Mouse (Mus musculus): ENCODE data around the gene Ubiad1. TPM values are rescaled to one million over a fixed set of nuclear protein-coding genes. Genes with fewer than 3 reads are reported as not detected.

Ubiad1 gene
- polyA plus RNA-seq, 1 experiment from 2014 or later, result 27.1 TPM

DNA sequence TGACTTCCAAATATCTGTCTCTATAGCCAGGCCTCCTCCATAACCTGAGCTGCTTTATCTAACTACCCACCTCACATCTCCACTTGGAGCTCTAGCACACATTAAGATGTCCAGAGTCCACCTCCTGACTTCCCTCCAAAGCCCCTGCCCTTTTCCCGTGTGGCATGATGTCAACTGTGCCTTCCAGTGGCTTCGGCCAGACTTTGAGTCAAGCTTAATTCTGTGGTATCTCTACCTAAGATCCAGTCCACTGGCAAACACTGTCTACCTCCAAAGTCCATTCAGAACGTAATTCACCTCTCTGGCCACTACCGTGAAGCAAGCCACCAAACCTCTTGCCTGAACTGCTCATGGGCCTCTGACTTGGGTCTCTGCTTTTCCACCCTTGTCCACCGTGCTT lies 2.6 kb downstream of the Ubiad1 start:
- Histone ChIP-seq H3K36me3 (replicated peaks) (peaks cover 21% of the 10 kb centered on the region), H3K9me3 (no peaks in the 10 kb centered on the region), H3K27ac (no peak overlapping the region), H3K4me3 (no peak overlapping the region), H3K27me3 (ENCODE audit: poor library complexity, severe bottlenecking) (no peaks in the 10 kb centered on the region), H3K4me1 (peaks cover 33% of the 10 kb centered on the region)
- 95% methylated on average over 5 of the region's 5 CpGs for WGBS
- no peak for DNase-seq (ENCODE audit: extremely low spot score, low spot score)

DNA sequence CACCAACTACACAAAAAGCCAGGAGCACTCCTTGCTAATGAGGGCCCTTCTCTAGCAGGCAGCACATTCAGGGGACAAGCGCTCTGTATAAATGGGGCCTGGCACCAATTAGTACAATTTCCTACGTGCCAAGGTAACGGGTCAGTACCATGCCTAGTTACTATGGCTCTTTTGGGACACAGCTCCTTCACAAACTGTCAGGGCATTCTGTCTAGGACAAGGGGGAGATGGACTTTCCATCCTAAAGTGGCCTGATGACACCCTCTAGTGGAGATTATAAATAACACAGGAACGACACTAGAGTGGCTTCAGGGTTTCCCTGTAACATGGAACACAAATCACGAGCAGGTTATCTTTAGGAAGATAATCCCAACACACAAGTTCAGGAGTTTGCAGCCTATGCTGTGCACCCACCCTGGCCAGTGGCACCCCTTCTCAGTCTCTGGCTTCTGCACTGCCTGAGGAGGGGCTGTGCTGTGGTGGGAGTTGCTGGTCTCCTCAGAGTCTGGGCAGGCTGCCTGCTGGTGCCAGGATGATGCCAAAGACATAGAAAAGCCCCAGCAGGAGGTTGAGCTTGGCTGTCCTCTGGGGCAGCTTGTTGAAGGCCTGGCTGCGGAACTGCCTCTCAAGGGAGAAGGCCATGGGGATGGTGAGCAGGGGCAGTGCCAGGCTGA lies 8.8 kb downstream of the Ubiad1 start:
- H3K4me1 ChIP-seq, result 0 out of 2 replicates have a peak, but pooled peaks cover 6% of the 10 kb centered on the region
- WGBS, result 72% methylated on average over 6 of the region's 6 CpGs
- H3K9me3 ChIP-seq, result no peaks in the 10 kb centered on the region
- no peak overlapping the region for H3K27ac ChIP-seq
- H3K27me3 ChIP-seq (ENCODE audit: poor library complexity, severe bottlenecking), result no peaks in the 10 kb centered on the region
- DNase-seq (ENCODE audit: extremely low spot score, low spot score), result no peak
- H3K36me3 ChIP-seq (replicated peaks), result peaks cover 54% of the 10 kb centered on the region
- no peak overlapping the region for H3K4me3 ChIP-seq

DNA sequence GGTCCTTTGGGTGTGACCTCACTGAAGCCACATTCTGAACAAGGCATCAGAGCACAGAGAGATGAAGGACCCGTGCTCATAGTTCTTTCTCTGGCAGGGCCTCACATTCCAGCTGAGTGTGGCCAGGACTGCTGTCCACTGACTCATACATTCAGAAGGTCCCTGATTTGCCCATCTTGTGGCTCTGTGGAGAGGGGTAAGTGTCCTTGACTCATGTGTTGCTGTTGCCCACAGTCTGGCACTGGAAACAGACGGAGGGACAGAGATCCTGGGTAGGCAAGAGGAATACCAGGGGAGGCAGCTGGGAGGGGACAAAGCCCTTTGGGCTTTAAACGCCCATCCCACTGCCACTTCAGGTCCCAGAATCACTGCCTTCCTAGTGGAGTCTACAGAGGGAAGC lies 9.5 kb downstream of the Ubiad1 start:
- Histone ChIP-seq H3K27ac (no peak overlapping the region), H3K27me3 (ENCODE audit: poor library complexity, severe bottlenecking) (no peaks in the 10 kb centered on the region), H3K9me3 (no peaks in the 10 kb centered on the region), H3K4me1 (0 out of 2 replicates have a peak, but pooled peaks cover 6% of the 10 kb centered on the region), H3K36me3 (replicated peaks) (peaks cover 49% of the 10 kb centered on the region), H3K4me3 (no peak overlapping the region)
- no peak for DNase-seq (ENCODE audit: extremely low spot score, low spot score)
- WGBS, result 89% methylated on average over 3 of the region's 3 CpGs

DNA sequence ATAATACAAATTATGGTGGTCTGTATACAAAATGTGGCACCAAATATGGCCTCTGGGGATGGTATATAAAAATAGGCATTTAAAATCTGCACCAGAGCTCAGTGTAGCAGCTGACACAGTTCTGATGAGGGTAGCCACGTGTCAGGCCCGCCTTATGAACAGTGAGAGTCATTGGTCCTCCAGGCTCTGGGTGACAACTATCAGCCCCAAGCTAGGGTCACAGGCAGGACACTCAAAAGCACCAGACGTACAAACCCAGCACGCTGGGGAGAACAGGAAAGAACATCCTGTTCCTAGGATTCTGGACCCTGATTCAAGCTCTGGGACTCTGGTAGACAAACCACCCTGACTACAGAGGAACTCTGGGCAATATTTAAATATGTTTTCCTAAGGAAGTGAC lies 10.0 kb downstream of the Ubiad1 start:
- H3K27me3 ChIP-seq (ENCODE audit: poor library complexity, severe bottlenecking), result no peaks in the 10 kb centered on the region
- peaks cover 46% of the 10 kb centered on the region for H3K36me3 ChIP-seq (replicated peaks)
- 90% methylated on average over 4 of the region's 4 CpGs for WGBS
- no peak for DNase-seq (ENCODE audit: extremely low spot score, low spot score)
- no peaks in the 10 kb centered on the region for H3K9me3 ChIP-seq
- no peak overlapping the region for H3K27ac ChIP-seq
- 0 out of 2 replicates have a peak, but pooled peaks cover 11% of the 10 kb centered on the region for H3K4me1 ChIP-seq
- no peak overlapping the region for H3K4me3 ChIP-seq

DNA sequence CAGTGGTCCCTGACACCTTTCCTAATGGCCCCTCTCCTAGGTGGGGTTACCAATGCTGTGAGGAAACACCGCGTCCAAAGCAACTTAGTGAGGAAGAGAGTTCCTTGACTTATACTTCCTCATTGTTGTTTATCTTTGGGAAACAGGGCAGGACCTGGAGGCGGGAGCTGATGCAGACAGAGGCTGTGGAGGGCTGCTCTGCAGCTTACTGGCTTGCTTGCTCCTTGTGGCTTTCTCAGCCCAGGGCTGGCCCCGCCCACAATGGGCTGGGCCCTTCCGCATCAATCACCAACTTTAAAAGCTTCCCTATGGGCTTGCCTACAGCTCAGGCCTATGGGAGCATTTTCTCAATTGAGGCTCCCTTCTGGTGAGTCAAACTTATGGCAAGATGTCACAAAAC lies 10.8 kb downstream of the Ubiad1 start:
- no peak overlapping the region for H3K27ac ChIP-seq
- 80% methylated on average over 5 of the region's 5 CpGs for WGBS
- no peaks in the 10 kb centered on the region for H3K9me3 ChIP-seq
- DNase-seq (ENCODE audit: extremely low spot score, low spot score), result no peak
- H3K36me3 ChIP-seq (replicated peaks), result peaks cover 43% of the 10 kb centered on the region
- no peaks in the 10 kb centered on the region for H3K27me3 ChIP-seq (ENCODE audit: poor library complexity, severe bottlenecking)
- 0 out of 2 replicates have a peak, but pooled peaks cover 18% of the 10 kb centered on the region for H3K4me1 ChIP-seq
- H3K4me3 ChIP-seq, result no peak overlapping the region

DNA sequence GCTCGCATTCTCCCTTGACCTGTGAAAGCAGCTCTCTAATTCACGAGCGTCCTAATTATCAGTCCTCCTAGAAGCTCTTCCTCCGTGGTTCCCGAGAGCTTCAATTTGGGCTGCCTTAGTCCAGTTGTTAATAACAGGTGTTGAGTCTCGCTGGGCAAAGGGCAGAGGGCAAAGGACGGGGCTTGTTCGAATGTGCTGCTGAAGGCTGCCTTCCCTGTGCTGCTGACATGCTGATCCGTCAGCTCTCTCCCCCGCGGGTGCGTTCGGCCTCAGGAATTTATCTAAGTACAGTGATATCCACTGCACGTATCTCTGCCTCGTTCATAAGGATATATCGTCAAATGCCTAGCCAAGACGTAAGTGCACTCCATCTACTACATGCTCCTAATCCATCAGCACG lies 11.2 kb downstream of the Ubiad1 start:
- Histone ChIP-seq H3K36me3 (replicated peaks) (peaks cover 40% of the 10 kb centered on the region), H3K27ac (no peak overlapping the region), H3K27me3 (ENCODE audit: poor library complexity, severe bottlenecking) (no peaks in the 10 kb centered on the region), H3K9me3 (no peaks in the 10 kb centered on the region), H3K4me3 (no peak overlapping the region), H3K4me1 (0 out of 2 replicates have a peak, but pooled peaks cover 20% of the 10 kb centered on the region)
- no peak for DNase-seq (ENCODE audit: extremely low spot score, low spot score)
- WGBS, result 87% methylated on average over 18 of the region's 18 CpGs

DNA sequence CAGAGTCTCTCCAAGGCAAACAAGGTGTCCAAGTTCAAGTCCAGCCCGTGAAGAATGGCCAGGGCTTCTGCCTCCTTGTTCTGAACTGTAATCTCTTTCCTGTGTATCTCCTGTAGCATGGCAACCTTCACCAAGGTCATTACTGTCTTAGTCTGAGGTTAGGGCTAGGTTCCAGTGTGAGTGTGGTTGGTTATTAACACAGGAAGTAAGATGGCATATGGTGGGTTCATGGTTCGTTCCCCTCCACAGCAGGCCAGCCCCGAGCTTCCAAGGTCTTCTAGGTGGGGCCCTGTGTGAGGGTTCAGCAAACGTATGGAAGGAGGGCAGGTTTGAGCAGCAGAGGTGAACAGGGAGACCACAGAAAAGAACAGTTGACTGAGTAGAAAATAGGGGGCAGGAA lies 12.1 kb downstream of the Ubiad1 start:
- WGBS, result 92% methylated on average over 4 of the region's 4 CpGs
- H3K36me3 ChIP-seq (replicated peaks), result peaks cover 37% of the 10 kb centered on the region
- H3K27me3 ChIP-seq (ENCODE audit: poor library complexity, severe bottlenecking), result no peaks in the 10 kb centered on the region
- peaks cover 28% of the 10 kb centered on the region; the same call in 1 of the 2 replicates for H3K4me1 ChIP-seq
- H3K9me3 ChIP-seq, result no peaks in the 10 kb centered on the region
- no peak overlapping the region for H3K27ac ChIP-seq
- H3K4me3 ChIP-seq, result no peak overlapping the region
- DNase-seq (ENCODE audit: extremely low spot score, low spot score), result no peak

DNA sequence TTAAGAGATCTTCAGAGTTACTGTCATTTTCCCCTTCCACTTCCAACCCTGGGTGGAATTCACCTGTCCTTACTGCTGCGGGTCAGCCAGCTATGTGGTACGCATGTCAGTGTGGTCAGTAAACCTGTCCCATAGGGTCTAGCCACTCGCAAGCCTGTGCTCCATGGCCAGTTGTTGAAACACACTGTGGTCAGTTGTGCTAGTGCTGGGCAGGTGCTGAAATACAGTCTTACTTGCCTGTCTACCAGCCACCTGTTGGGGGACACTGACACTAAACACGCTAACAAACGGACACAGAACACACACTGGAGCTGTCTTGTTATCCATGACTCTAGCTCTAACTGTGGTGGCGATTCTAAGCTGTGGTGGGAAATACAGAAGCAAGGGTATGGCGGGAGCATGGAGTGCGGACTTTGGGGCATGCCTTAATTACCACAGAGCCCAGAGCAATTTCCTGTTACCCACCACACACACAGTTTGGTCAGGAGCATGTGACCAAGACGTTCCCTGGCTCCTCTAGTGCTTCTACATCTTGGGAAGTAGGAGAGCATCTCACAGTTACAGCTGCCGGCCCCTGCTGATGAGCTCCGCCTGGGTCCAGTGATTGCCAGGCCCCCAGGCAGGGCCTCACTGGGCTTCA lies 13.6 kb downstream of the Ubiad1 start:
- 91% methylated on average over 11 of the region's 11 CpGs for WGBS
- no peaks in the 10 kb centered on the region for H3K27me3 ChIP-seq (ENCODE audit: poor library complexity, severe bottlenecking)
- H3K4me3 ChIP-seq, result no peak overlapping the region
- no peak overlapping the region for H3K27ac ChIP-seq
- no peaks in the 10 kb centered on the region for H3K9me3 ChIP-seq
- H3K4me1 ChIP-seq, result peaks cover 28% of the 10 kb centered on the region; the same call in 1 of the 2 replicates
- H3K36me3 ChIP-seq (replicated peaks), result peaks cover 32% of the 10 kb centered on the region
- no peak for DNase-seq (ENCODE audit: extremely low spot score, low spot score)

DNA sequence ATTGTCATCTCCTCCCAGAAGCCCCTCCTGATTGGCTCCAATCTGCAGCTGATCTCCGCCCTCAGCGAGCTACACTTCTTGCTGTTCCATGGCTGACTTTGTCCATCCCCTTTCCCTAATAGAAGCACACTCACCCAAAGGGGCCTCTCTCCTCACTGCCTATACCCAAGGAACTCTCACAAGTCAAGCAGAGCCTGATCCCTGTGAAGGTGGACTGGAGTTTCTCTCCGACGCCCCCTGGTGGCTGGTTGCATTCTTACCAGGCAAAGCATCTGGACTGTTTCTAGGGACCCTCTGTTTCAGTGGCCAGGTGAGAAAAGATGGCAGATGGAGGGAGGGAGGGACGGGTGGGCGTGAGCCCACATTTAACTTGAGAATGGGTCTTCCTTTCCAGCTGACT lies 14.9 kb downstream of the Ubiad1 start:
- no peaks in the 10 kb centered on the region for H3K9me3 ChIP-seq
- H3K27ac ChIP-seq, result no peak overlapping the region
- WGBS, result 23% methylated on average over 6 of the region's 6 CpGs
- peaks cover 28% of the 10 kb centered on the region; the same call in 1 of the 2 replicates for H3K4me1 ChIP-seq
- peak; percentile 81 for DNase-seq (ENCODE audit: extremely low spot score, low spot score)
- H3K36me3 ChIP-seq (replicated peaks), result peaks cover 21% of the 10 kb centered on the region
- no peaks in the 10 kb centered on the region for H3K27me3 ChIP-seq (ENCODE audit: poor library complexity, severe bottlenecking)
- H3K4me3 ChIP-seq, result no peak overlapping the region

DNA sequence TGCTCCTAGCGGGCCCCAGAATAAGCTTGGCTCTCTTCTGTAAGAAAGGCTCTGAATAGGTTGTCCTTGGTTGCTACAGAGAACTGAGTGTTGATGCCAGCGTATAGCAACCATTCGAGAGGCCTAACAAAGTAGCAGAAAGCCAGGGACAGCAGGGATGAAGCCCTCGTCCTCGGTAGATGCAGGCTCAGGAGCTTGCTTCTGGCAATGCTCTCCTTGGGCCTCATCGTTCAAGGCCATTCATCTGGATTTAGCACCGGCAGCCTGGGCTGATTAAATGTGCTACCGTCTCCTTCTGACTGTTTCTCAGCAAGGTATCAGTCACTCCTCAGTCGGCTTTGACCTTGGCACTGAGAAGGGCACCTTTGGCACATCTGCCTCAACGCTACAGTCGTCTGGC lies 15.4 kb downstream of the Ubiad1 start:
- H3K4me1 ChIP-seq, result peaks cover 28% of the 10 kb centered on the region; the same call in 1 of the 2 replicates
- WGBS, result 85% methylated on average over 11 of the region's 11 CpGs
- DNase-seq (ENCODE audit: extremely low spot score, low spot score), result no peak

DNA sequence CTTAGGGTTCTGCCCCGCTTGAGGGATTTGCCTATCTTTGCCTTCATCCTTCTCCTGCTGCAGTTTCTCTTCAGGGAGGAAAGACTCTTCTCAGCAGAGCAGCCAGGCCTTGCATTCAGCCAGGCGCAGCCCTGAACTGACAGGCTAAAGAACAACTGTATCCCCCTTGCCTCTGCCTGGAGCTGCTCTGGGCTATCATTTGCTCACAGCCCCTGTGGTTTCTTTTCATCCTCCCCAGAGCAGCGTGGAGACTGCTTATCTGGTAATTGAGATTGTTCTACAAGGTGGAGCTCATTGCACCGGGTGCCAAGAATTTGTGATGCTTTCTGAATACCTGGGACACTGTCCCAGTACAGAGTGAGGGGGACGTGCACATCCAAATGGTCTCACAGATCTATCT lies 16.0 kb downstream of the Ubiad1 start:
- Histone ChIP-seq H3K27me3 (ENCODE audit: poor library complexity, severe bottlenecking) (no peaks in the 10 kb centered on the region), H3K4me3 (no peak overlapping the region), H3K9me3 (no peaks in the 10 kb centered on the region), H3K4me1 (peaks cover 23% of the 10 kb centered on the region; the same call in 1 of the 2 replicates), H3K27ac (no peak overlapping the region), H3K36me3 (replicated peaks) (peaks cover 11% of the 10 kb centered on the region; the same call in 1 of the 2 replicates)
- DNase-seq (ENCODE audit: extremely low spot score, low spot score), result no peak
- 82% methylated on average over 5 of the region's 5 CpGs for WGBS

More for the DNA sequence above, 15.4 kb downstream of the Ubiad1 start:
- H3K27ac ChIP-seq, result no peak overlapping the region
- H3K9me3 ChIP-seq, result no peaks in the 10 kb centered on the region
- peaks cover 16% of the 10 kb centered on the region; the same call in 1 of the 2 replicates for H3K36me3 ChIP-seq (replicated peaks)
- no peak overlapping the region for H3K4me3 ChIP-seq
- H3K27me3 ChIP-seq (ENCODE audit: poor library complexity, severe bottlenecking), result no peaks in the 10 kb centered on the region

DNA sequence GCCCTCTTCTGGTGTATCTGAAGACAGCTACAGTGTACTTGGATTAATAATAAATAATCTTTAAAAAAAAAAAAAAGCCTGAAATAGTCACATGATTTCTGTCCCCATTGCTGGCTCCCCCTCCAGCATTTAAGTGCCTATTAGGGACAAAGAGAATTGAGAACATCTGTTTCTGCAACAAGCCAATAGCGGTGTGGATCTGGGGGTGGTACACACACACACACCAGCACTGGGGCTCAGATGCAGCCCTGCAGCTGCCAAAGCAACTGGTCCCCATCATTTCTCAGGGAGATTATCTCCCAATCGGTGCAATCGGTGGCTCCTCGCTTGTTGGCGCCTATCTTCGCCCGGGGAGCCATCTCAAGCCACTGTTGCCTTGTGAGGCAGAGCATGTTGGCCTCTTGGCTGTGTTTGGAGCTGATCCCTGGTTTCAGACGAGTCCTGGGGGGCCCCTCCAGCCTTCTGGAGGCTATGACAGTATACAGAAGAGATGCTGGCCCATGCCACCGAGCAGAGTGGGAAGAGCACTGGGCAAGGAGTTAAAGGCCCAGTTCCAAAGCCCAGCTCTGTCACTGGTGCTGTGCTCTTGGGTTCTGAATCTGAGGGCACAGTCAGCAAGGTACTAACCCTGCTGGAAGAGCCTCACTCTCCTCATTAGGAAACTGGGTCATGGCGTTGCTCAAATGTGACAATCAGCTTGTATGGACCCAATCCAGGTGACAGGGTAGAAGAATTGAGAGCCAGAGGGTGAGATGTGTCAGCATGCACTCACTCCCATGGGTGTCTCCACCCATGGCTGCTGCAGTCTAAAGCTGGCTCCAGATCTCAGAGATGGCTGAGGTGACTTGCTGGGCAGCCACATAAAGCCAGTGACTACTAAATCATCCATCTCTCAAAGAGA lies 17.4 kb downstream of the Ubiad1 start:
- H3K27me3 ChIP-seq (ENCODE audit: poor library complexity, severe bottlenecking), result no peaks in the 10 kb centered on the region
- peaks cover 22% of the 10 kb centered on the region; the same call in 1 of the 2 replicates for H3K4me1 ChIP-seq
- no peak for DNase-seq (ENCODE audit: extremely low spot score, low spot score)
- H3K9me3 ChIP-seq, result no peaks in the 10 kb centered on the region
- H3K27ac ChIP-seq, result no peak overlapping the region
- H3K36me3 ChIP-seq (replicated peaks), result peaks cover 3% of the 10 kb centered on the region; the same call in 1 of the 2 replicates
- WGBS, result 80% methylated on average over 10 of the region's 10 CpGs
- H3K4me3 ChIP-seq, result no peak overlapping the region

All from forebrain, embryonic 10.5 days (tissue).